Mouse (Mus musculus): ENCODE measurements around the gene Fli1. TPM values are rescaled to one million over a fixed set of nuclear protein-coding genes. Genes with fewer than 3 reads are reported as not detected.

Gene Fli1
- polyA plus RNA-seq, 2 experiments from 2014 or later: 105 to 118 TPM

DNA sequence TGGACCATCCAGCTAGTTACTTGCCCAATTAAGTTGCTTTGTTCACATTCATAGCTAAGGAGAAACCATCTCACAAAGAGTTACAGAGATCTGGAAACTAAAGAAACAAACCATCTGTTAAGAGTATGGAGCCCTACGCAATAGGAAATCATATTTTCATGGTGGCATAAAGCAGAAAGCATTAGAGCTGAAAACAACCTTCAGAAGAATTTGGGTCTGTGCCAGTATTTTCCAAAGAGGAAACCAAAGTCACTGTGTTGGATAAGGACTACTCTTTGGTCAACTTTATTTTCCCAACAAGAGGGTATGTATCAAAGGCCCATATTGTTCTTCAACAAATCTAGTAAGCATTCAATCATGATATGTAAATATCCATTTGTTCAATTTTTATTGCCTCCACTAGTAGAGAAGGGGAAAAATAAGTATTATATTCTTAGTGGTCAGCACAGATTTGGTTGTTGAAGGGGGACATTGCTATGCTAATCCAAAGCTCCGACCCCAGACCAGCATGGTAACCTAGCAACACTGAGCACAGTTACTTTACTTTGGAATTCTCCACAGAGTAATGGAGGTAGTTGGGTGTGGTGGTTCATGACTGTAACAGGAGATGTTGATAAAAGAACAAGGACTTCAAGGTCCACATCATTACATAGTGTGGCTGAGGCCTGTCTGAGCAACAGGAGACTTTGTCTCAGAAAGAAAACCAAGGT is 20.0 kb downstream of the Fli1 start:
- ATAC-seq: no peak

DNA sequence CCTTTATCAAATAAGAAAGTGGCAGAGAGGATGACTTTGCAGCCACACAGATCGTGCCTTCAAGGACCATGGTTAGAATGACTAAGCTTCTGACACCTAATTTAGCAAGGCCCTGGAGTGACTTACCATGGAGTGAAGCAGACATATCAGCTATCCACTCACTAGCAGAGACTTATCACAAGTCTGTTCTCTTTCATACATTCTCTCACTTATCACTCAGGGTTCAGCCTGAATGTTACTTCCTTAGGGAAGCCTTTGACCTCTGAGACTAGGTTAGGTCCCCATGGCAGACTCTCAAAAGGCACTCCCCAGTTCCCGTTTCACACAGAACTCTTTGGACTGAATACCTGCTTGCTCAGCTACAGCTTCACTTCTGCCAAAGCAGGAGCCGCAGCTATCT is 21.3 kb downstream of the Fli1 start:
- no peak for ATAC-seq

DNA sequence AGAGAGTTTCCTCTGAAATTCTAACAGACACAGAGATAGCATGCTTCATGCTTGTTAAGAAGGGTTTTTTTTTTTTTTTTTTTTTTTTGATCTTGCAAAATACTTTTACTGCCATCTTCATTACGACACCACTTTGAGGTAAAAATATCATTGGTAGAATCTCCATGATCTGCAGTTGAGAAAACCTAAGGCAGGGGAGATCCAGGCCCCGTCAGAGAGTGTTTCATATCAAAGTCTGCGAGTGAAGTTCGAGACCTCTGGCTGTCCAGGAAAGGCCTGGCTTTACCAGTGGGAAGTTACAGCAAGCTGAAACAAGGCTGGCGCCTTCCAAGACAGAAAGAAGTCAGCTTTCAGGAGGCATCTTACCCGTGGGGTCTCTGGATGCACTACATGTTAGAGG is 21.8 kb downstream of the Fli1 start:
- ATAC-seq: no peak

DNA sequence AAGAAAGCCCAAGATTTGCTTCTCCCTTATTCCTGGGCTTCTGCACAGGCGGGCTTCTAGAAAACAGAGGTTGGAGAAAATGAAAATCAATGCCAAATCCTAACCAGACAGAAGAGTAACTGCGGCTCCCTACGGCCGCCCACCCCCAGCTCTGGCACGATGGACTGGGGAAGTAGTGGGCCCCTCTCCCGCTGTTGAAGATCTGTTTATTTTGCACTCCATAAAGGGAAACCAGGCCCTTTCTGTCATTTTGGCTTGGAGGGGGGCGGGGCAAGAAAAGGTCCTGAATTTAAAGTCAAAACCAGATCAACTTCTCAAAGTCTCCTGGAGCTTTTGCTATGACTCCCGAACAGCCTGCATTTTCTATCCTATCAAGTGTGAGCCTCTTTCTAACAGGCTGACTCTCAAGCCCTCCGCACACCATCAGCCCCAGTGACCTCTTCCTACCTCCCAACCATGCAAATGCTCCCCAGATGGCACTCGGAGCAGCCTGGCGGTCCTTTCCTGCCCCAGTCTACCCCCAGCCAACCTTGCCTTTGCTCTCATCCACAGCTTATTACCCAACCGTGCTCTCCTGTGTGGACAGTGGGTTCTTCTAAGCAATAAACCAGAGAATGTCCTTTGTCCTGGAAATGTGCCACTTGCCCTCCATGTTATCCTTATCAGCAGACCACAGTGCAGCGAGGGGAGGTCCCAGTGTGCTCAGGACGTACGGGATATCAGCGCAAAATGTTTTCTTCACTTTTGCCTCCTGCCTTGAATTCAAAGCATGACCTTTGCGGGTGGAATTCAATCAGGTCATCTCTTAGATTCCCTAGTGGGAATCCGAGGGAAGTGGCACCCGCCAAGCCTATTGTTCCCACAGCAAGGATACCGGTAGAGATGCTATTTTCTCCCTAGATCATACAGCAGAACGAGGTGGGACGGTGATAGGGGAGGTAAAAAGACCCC is 23.3 kb downstream of the Fli1 start:
- no peak for ATAC-seq

DNA sequence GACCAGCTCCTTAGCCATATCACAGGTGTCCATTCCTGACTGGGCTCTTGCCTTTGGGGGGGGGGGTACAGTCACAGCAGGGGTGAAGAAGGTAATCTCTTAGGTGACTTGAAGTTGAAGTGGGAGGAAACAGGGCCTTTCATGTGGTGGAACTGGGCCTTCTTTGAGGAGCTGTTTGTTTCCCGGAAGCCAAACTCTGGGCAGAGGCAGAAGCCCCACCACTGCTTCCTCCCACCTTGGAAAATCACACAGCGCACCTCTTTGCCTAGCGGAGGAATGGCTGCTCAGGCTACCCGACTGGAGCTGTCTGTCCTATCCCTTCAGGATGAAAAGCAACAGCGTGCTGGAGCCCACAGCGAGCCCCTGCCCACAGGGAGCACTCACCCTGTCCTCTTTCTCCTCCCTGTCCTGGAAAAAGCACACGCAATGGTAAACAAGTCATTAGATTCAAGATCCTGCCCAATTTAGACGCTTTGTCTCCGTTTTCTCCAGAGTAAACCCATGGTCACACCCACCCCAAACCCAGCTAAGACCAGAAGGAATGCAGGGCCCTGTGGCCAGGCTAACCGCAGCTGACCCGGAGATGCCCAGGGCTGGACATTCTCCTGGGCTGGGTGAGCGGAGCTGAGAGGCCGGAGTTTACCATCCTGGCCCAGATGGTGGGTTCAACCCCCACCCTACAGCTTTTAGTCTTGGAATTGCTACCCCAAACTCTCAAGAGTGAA is 24.1 kb downstream of the Fli1 start:
- ATAC-seq: peak; percentile 82

DNA sequence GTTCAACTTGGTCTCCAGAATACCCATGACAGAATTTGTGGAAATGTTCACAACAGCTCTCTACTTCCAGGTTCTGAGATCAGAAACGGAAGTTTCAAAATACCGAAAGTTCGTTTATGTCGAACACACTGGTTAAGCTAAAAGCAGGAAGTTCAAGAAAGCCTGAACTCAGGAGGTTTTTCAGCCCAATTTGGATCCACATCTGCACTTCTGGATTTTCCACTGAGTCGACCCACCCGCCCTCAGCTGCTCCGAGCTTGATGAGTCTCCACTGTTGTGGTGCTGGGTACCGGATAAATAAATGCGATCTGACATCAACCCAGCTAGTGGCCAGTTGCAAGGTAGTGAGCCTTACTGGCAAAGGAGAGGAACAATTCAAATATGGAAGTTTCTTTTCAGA is 26.0 kb downstream of the Fli1 start:
- ATAC-seq: peak; percentile 36

DNA sequence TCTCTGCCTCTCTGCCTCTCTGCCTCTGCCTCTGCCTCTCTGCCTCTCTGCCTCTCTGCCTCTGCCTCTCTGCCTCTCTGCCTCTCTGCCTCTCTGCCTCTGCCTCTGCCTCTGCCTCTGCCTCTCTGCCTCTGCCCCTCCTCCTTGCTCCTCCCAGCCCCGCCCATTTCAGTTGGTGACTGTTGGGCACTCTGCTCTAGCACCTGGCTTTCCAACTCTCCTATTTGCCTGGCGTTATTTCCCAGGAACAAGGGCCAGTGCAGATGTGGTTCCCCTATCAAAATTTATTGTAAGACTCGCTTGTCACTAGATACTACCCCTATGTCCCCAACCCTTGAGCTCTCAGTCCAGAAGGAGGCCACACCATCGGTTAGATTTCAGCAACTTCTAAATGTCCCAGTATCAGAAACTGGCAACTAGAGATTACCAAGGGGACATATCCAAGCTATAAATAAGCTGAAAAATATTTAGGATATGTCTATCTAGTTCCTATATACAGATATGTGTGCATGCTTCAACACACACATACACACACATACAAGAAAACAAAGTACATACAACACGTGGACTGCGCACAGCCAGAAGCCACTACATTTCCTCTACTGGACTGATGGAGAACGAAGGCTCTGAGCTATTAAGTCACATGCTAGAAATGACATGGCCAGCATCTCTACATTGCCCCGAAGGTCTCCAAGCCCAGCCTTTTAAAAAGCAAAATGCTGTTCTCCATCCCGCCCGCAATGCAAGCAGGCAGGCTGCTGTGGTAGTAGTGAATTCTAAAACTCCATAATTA is 26.6 kb downstream of the Fli1 start:
- peak; percentile 30 for ATAC-seq

DNA sequence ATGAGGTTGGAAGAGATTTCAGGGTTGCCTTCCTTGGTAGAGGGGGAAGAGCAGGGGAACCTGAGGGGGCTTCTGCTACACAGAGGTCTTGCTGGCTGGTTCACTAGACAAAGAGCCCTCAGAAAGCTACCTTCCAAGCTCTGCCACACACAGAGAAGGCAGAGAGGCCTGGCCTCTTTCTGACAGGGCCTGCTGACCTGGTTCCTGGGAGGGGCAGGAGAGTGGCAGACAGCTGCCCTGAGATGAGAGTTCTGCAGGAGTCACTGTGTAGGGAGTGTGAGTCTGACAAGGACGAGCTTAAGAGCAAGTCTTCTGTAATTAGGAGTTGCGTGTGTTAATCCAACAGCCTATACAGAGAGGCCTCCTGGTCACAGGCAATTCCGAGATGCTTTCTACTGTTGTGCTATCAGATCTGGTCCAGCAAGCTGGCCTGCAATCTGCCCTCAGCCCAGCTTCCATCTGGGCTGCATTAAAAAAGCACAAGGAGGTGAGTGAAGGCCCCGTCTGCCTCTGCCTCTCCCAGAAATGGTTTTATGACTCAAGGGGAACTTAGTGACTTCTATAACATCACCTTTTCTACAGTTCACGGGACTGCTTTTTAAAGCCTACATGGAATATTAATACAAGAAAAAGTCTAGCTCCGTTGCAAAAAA is 28.1 kb downstream of the Fli1 start:
- no peak for ATAC-seq

DNA sequence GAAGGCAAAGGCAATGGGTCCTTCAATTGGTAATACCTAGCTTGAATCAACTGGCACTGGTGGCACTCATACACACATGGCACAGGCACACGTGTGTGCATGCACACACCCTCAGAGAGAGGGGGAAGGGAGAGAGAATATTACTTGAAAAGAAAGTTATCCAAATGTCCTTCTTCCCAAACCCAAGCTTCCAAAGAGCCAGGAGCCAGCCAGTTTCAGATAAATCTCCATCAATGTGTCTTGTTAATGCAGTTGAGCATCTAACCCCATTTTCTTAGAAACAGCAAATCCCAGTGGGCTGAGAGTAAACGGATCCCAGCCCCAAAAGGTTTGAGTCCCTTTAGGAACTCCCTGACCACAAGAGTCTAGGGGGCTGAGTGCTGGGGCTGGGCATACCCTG is 29.2 kb downstream of the Fli1 start:
- ATAC-seq: no peak

DNA sequence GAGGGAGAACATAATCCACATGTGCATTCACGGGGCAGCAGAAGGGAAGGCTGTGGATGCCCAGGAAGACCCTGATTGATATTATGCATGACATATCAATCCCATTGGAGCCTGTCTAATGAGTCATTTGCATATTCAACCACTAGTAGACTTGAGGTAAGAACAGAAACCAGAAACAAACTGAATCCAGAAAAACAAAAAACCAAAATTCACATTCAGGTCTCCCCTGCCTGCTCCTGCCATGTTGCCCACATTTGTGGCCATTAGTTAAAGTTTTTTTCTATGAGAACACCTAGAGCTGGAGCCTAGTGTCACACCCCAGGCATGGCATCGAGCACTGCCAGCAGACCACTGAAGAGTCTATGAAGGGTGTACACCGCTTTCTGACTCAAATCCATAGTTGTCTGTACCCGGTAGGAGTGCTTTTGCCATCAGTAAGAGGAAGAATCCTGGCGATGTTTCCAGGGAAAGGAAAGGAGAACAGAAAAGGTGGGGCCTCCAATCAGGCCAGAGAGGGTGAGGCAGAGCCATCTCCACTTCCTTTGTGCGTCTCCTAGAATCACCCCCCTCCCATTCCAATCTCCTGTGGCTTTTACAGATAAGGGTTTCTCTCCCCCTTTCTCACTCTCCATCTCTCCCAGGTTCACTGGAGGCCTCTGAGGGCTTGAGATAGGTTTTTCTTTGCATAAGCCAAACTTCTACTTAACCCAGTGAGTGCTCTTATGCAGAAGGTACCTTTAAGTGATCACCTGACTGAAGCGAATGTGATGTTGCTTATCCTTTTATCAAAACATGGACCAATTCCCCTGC is 32.0 kb downstream of the Fli1 start:
- no peak for ATAC-seq

DNA sequence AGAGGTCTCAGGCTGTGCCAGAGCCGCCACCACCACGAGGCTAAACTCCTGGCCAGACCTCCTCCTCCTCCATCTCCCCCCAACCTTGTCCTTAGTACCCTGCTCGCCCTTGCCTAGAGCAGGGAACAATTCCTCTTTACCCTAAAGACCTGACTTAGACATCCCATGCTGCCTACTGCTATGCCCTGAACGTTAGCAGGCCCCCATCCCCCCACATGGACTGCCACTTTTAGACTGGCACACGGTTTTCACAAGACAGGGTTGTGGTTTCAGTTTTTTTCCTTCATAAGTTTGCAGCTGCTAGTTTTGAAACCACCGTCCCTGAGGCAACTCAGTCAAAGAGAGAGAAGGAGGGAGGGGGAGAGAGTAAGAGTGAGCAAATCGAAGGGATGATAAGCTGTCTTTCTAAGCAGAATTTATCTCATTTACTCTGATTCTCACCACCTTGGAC is 32.9 kb downstream of the Fli1 start:
- peak; percentile 50 for ATAC-seq

DNA sequence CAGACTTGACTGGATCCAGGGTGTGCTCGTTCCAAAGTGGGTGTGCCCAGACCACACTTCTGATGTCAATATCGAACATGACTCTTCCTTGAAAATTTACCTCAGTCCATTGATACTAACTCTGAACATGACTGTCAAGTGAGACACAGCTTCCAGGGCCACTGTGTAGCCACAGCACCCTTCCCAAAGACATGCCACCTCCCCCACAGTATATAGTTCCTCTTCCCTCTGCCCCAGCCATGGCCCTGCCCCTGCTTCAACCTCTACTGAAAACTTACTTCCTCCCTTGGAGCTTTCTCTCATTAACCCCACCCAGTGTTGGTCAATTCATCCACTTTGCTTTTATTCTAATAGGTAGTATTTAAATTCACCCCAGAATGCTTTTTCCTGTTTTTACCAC is 34.0 kb downstream of the Fli1 start:
- no peak for ATAC-seq

DNA sequence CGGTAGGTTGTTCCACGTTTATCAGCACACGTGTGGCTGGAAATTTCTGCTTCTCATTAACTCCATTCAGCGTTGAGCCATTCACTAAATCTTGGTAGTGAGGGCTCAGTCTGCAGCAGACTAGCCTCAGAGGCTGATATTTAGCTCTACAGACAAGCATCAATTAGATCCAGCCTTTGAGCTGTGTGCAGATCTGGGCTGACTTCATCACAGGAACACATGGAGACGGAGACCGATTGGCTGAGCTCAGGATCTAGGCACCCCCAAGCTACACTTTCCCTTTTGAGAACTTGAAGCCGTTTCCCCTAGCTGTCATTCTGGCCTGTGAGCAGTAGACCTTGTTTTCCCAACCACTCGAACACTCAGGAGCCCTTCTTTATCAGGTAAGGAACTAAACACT is 34.5 kb downstream of the Fli1 start:
- no peak for ATAC-seq

DNA sequence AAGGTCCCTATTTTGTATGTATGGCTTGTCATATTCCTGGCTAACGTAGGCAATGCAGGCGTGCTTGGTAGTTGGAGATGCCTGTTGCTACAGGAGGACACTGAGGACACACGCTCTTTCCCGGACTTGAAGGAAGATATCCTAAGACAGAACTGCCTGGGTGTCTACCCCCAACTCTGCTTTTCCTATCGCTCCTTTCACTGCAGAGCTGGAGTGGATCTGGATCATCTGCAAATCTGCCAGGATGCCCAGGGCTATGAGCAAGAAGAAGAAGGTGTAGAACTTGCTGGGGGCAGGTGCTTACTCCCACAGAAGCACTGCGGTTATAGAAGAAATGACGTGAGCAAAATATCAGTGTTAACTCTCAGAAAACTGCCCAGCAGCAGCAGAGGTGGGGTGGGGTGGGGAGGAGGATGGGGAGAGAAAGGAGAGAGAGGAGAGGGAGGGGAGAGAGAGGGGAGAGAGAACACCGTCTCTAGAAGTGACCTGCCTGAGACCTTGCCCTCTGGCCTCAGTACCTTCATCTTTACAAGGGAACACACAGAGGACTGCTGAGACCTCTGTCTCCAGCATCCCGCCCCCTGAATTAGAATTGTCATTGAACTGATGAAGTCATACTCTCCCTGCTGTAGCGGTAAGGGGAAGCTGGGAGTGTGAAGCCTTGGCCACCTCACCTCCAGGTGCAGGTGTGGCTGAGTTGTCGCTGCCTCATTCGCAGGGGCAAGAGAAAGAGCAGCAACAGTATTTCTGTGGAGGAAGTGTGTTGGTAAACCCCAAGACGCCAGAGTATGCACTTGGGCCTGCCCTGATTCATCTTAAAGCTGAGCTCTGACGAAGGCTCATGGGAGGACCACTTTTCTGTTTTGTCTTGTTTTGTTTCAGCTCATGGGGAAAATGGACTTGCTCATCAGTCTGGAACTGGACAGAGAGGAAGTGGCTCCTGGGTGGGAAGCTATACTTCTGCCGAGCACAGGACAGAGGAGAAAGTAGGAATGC is 35.5 kb downstream of the Fli1 start:
- ATAC-seq: peak; percentile 56

DNA sequence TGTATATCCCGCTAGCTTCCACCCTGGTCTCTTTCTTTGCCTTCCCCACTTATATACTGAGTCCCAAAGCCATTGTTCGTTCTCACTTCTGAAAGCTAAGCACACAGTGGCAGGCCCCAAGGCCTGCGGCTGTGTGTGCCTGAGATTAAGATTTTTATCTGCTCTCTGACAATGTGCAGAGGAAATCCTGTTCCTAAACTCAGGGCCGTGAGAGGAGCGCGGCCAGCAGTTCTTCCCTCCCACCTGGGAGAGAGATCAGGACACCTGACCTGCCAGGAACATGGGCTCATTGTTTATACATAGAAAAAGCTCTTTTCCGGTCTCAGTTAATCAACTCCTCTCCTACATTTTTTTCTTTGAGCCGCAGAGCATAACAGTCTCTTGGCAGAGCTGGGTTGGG is 36.5 kb downstream of the Fli1 start:
- peak; percentile 13 for ATAC-seq

DNA sequence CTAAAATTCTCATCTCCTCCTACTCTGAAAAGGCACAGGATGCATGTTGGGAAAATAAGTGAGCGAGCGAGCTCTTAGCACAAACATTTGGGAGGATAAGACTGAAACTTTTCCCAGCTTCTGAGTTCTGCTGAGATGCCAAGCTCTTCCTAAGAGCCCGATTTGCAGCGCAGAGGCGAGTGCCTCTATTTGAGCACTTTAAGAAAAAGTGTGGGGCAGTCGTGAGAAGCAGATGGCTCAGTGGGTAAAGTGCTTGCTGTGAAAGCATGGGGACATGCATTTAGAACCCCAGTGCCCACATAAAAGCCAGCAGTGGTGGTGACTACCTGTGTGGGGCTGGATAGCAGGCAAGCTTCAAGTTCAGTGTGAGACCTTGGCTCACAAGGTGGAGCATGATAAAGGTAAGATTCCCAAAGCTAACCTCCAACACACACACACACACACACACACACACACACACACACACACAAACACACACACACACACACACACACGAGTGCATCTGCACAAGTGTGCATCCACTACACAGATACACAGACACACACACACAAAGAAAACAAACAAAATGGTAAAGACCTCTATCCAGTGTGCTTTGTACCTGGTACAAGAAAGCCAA is 37.1 kb downstream of the Fli1 start:
- no peak for ATAC-seq

DNA sequence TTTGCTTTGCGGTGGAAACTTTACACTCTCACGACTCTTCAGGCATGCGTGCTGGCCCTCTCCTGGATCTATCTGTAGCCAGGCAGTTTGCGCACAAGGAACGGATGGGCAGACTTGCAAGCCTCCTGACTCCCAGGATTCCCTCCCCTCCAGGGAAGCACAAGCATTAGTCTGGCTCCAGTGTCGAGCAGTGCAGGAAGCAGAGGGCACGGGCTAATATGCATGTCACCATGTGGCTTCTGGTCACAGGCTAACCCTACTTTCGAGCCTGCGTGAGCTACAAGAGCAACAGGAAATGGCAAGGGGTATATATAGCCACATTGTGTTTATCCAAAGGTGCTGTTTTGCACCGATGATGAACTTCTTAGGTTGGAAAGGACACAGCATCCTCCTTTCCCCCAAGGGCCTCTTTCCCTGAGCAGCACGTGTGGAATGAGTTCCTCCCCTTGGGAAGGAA is 38.6 kb downstream of the Fli1 start:
- ATAC-seq: peak; percentile 52

DNA sequence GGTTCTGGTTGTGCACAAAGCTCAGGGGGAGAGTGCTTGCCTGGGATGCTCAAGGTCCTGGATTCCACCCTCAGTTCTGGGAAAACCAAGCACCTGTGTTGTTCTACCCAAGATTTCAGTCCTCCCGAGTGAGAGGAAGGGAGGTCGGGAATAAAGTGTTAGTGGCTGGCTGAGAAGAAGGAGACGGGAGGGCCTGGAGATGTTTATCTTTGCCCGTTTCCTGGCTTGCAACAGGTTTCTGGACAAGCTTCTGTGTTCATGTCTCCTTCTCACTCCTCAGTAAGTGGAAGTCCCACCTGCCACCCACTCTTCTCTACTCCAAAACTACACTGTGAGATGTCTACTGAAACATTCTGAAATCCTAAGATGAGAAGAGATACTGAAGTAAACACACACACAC is 39.2 kb downstream of the Fli1 start:
- ATAC-seq: no peak
